Mouse (Mus musculus): ENCODE measurements around the gene Slc25a35.
A peak's percentile ranks its signal among the peaks of the same experiment; 100 is the strongest.
"Not testable (repeated sequence)": the region's sequence is repeated elsewhere in the genome, so short reads cannot be mapped to it uniquely, and the experiment has no call there.

The Slc25a35 gene

DNA sequence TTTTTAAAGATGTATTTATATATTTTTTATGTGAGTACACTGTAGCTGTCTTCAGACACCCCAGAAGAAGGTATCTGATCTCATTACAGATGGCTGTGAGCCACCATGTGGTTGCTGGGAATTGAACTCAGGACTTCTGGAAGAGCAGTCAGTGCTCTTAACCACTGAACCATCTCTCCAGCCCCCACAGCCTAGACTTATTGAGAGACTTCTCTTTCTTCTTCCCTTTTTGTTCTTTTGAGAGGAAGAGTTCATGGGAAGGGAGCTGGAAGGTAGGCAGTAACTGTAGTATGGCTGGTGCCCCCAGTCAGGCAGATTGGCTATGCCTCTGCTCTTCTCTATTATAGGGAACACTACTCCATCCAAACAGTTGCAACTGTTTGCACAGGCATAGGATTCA is 38.6 kb downstream of the Slc25a35 start:
- DNase-seq (ENCODE audit: low spot score): not testable (repeated sequence)

DNA sequence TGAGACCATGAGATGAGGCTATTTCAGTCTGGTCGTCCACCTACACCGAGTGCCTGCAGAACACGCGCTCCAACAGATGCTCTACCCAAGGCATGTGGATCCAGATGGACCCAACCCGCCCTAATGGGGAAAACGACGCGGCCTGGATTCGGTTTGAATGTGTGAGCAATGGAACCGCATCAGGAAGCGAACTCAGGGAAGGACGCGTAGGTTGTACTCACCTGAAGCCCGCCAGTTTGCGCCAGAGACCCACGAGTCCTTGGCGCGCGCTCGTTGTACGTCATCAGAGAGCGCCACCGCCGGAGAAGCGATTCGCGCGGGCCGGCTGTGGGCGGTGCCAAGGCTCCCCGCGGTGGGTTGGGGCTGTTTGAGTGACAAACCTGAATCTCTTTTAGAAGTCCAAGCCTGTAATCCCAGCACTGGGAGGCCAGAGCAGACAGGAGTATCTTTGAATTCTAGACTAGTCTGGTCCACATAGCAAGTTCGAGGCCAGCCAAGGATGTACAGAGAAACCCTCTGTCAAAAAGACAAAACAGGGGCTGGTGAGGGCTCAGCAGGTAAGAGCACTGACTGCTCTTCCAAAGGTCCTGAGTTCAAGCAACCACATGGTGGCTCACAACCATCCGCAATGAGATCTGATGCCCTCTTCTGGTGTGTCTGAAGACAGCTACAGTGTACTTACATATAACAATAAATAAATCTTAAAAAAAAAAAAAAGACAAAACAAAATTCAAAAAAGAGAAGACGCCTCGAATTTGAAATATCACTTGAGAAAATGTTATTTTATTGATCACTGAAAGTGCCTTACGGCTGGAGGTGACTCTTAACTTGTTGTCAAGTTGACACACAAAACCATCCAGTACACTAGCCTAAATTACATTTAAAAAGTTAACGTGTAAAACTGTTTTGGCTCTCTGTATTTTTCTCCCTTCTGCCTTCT is 40.5 kb downstream of the Slc25a35 start, which contains the start of gene Pfas:
Pfas (minus strand) TSS at position 279 of the 940 bp plus-strand sequence.
- peak; percentile 98 for DNase-seq (ENCODE audit: low spot score)

DNA sequence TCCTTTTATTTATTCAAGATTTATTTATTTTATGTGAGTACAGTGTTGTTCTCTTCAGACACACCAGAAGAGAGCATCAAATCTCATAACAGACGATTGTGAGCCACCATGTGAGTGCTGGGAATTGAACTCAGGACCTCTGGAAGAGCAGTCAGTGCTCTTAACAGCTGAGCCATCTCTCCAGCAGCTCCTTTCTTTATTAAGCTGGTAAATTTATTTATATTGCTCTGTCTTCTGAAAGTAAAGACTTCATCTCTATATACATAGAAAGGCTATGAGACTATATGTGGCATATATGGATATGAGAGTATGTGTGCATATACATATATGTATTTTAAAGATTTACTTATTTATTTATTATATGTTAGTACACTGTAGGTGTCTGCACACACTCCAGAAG is 41.6 kb downstream of the Slc25a35 start:
- no peak for DNase-seq (ENCODE audit: low spot score)

DNA sequence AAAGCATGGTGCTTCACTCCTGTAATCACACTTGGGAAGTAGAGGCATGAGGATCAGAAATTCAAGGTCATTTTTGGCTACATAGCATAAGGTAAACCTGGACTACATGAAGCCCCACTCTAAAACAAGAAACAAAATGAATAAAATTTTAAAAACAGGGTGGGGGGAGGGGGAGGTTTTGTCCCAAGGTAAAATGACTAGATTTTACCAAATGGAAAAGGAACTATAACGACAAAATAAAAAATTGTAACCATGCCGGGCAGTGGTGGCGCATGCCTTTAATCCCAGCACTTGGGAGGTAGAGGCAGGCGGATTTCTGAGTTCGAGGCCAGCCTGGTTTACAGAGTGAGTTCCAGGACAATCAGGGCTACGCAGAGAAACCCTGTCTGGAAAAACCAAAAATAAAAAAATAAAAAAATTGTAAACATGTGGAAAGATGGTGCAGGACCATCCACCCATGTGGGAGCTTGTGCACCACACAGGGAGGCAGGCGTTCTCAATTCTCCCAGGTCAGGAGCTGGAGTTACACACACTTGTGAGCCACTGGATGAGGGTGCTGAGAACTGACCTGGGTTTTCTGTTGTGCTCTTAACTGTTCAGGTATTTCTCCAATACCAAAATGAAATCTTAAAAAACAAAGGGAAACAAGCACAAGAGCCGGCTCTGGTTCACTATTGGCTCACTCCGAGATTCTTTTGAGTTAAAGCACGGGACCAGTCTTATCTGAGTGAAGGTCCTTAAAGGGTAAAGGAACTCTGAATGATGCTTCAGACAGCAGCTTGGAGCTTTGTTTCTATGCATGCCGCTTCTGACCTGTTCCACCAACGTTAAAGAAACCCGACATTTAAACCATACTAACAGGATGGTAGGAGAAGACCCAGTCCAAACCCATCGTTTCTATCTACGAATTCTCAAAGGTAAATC is 42.7 kb downstream of the Slc25a35 start:
- no peak for DNase-seq (ENCODE audit: low spot score)

DNA sequence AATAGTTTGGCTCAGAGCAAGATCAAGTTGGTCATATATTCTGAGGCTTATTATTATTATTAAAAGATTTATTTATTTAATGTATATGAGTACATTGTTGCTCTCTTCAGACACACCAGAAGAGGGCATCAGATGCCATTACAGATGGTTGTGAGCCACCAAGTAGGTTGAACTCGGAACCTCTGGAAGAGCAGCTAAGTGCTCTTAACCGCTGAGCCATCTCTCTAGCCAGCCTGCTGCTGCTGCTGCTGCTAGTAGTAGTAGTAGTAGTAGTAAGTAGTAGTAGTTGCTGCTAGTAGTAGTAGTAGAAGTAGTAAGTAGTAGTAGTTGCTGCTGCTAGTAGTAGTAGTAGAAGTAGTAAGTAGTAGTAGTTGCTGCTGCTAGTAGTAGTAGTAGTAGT is 43.5 kb downstream of the Slc25a35 start:
- DNase-seq (ENCODE audit: low spot score): not testable (repeated sequence)

DNA sequence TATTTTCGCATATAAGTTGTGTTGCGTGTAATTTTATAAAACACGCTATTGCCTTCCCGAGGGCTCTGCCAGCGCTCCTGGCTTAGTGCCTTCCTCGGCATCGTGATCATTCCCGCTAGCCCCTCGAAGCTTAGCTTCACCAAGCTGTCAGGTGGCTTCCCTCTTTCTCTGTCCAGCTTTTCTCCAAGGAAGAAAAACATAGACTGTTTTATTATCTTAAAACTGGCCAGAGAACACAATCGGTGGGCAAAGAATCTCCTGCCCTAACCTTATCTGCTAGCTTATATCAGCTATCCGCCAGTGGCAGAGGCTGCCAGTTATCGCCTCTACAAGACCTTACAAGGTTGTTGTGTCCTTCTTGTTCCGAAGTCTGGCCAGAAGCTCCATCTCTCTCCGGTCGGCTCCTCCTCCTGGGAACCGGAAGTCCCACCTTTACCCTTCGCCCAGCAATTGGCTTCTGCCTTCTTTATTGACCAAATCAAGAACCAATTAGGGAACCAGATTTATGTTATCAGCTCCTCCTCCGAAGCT is 44.2 kb downstream of the Slc25a35 start:
- DNase-seq (ENCODE audit: low spot score): peak; percentile 93

DNA sequence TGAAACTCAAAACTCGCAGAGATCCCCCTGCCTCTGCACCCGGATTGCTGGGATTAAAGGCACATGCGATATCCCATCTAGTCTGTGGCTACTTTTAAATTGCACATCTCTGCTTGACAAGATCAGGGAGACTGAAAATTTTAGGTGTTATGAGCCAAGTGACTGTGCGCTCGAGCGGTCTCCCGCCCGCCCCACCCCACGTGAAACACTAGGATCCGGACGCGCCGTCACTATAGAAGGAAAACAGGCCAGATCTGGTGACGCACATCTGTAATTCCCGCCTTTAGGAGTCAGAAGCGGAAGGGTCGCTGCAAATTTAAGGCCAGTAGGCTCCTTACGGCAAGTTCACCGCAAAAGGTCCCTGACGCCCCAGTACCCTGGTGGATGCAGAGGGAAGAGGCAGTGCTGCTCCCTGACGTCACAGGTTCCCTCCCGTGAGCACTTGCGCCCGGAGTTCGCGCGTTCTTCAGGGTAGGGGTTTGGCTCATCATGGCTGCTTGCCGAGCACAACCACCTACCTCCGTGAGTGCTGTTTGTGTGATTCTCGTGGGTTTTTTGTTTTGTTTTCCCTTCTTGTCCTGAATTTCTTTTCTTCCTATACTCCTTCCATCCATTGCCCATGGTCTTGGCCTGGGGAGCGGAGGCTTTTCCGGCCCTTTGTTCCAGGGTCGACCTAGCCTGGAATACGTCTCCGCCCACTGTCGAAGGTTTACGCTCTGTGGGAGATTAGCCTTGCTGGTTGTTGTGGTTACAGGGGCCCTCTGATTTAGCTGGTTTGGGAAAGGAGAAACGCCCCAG is 47.9 kb downstream of the Slc25a35 start, which contains the start of gene Ctc1:
Ctc1 (plus strand) TSS at position 268 of the 798 bp plus-strand sequence.
- DNase-seq (ENCODE audit: low spot score): peak; percentile 98

DNA sequence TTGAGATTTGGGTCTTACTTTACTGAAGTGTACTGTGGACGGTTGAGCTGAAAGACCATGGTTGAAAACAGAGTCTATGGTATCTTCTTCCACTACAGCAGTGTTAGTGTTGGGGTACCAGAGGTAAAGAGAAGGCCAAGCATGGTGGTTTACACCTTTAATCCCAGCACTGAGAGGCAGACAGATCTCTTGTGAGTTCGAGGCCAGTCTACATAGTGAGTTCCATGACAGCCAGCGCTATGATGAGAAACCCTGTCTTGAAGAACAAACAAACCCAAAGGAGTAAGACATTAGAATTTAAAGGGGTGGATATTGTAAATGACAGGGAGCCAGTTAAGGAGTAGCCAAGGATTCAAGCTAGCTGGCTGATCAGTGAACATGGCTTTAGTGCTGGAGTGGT is 48.8 kb downstream of the Slc25a35 start:
- no peak for DNase-seq (ENCODE audit: low spot score)

DNA sequence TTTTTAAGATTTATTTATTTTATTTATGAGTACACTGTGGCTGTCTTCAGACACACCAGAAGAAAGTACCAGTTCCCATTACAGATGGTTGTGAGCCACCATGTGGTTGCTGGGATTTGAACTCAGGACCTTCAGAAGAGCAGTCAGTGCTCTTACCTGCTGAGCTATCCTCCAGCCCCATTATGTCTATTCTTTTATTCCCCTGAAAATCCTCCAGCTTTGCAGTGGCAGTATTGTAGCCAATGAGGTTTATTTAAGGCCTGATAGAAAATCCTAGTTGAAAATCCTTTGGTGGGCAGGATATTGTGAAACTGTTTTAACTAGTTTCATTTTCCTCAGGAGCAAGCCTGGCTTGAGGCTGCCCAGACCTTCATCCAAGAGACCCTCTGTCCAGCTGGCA is 52.8 kb downstream of the Slc25a35 start:
- no peak for DNase-seq (ENCODE audit: low spot score)
